Mouse (Mus musculus): ENCODE data around the gene Nbas.

DNA sequence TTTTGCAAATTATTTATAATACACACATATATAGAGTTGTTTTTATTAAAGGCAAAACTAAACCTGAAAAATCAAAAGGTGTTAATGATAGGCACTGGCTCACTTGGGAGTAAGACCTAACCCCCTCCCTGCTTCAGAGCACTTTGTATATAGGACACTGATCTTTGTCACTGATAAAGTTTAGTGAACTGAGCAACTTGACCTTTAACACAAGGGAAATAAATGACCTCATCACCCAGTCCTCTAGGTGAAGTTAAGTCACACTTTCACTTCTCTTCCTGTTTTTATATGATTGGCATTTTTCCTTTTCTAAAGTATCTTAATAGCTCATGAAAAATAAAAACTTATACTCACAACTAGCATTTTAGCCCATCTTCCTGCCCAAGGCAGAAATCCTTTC is 26.5 kb upstream of the Nbas start:
- no peak for TF ChIP-seq CTCF (IDR thresholded peaks at IDR 0.05; ENCODE audit: borderline replicate concordance, control insufficient read depth, extremely low read depth, insufficient read depth, low read length, poor library complexity)
- TF ChIP-seq POLR2A (IDR thresholded peaks at IDR 0.05; ENCODE audit: control insufficient read depth, extremely low read depth, insufficient read depth, low read length, poor library complexity) = no peak
